Mouse (Mus musculus): ENCODE measurements at regions not wholly inside any gene's neighbourhood (a gene's known extent, or its start where the extent isn't known, plus 50 kb on each side); places are given as distances from the start of the nearest gene placed in this dataset.
"Not testable (repeated sequence)": the region's sequence is repeated elsewhere in the genome, so short reads cannot be mapped to it uniquely, and the experiment has no call there.

GRCm38 (mm10) chr7:111174393-111175124 is 91.7 kb upstream of the Eif4g2 start:
- DNase-seq (ENCODE audit: low spot score in 2 of 2), result no peak

- no peak for DNase-seq (ENCODE audit: low spot score in 2 of 2)
These were observed 89.2 kb upstream of the Eif4g2 start for GRCm38 (mm10) chr7:111172061-111172460.

- DNase-seq (ENCODE audit: low spot score in 2 of 2), result not testable (repeated sequence)
These were observed 85.9 kb upstream of the Eif4g2 start for GRCm38 (mm10) chr7:111168546-111169233.

GRCm38 (mm10) chr7:111164994-111165393 is 82.2 kb upstream of the Eif4g2 start:
- no peak for DNase-seq (ENCODE audit: low spot score in 2 of 2)

DNA sequence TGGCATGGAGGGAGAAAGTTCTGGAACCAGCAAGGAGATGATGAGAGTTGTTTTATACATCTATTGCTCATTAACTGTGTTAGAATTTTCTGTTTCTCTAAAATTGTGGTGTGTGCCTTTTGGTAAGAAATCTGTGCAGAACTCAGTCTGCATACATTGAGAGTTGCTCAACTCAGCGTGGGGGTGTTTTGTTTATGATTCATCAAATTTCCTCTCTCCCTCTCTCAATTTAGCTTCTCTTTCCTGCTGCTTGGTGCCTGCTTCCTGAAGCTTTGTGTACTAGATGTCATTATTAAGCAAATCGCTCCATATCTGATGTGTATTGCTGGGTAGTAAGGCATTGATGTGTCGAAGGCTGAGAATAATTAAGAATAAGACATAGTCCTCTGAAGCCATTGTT is 81.4 kb upstream of the Eif4g2 start:
- DNase-seq (ENCODE audit: low spot score in 2 of 2), result no peak

DNA sequence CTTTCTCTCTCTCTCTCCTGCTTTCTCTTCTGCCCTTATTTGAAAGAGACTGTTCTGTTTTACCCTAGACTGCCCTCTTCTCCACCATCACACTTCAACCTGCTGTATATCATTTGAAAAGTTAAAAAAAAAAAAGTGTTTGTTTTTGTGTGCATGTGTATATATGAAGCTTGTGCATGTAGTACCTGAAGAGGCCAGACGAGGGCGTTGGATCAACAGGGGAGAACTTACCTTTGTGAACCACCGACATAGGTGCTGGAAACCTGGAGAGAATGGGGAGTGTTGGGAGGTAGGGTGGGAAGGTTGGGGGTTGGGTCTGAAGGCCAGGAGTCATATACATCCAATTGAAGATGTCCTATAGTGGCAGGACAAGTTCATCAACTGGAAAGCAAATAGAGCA is 81.0 kb upstream of the Eif4g2 start:
- no peak for DNase-seq (ENCODE audit: low spot score in 2 of 2)

- DNase-seq (ENCODE audit: low spot score in 2 of 2), result no peak
These were observed 80.5 kb upstream of the Eif4g2 start for GRCm38 (mm10) chr7:111163321-111163720.

GRCm38 (mm10) chr7:111158791-111159286 is 76.0 kb upstream of the Eif4g2 start:
- DNase-seq (ENCODE audit: low spot score in 2 of 2), result no peak

DNA sequence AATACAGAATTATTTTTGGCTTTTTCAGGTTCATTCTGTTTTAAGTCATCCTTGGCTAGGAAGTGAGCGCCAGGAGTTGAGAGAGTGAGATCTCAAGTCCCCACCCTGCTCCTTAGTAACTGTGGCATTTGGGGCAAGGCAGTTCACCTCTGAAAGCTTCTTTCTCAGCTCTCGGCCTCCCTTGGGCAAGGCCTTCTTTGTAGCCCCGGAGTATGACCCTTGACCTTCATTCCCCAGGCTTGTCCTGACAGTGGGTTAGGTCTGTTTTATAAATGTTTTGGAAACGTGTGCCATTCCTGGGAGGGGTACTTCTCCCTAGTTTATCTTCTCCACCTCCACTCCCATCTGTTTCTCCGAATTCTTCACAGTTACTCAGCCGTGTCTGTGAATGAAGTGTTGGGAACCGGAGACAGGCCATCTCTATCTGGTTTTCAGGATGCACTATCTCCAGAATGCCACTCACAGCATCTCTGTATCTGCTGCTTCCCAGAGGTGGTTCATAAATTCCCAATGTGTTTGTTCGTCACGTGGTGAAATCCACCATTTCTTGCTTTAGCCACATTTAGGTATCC is 75.0 kb upstream of the Eif4g2 start:
- DNase-seq (ENCODE audit: low spot score in 2 of 2), result no peak

GRCm38 (mm10) chr7:111157287-111157686 is 74.5 kb upstream of the Eif4g2 start:
- DNase-seq (ENCODE audit: low spot score in 2 of 2), result no peak

- DNase-seq (ENCODE audit: low spot score in 2 of 2), result no peak
These were observed 73.8 kb upstream of the Eif4g2 start for GRCm38 (mm10) chr7:111156472-111157231.

- no peak for DNase-seq (ENCODE audit: low spot score in 2 of 2)
These were observed 73.2 kb upstream of the Eif4g2 start for GRCm38 (mm10) chr7:111155995-111156394.

DNA sequence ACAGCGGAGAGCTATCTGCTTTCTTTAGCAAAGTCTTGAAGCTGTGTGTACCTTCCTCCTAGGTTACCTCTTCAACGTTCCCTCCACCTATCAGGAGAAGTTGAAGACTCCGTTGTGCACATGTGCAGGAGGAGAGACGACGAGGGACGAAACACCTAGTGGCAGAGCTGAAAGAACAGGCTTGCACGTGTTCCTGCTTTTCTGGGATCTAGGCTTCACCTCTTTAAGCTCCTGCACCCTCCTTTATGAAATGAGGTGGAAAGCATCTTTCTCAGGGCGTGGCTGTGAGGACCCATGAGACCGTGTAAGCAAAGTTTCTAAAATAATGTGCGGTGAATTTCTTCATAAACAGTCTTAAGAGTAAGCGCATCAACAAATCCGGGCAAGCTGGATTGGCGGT is 71.4 kb upstream of the Eif4g2 start:
- no peak for DNase-seq (ENCODE audit: low spot score in 2 of 2)

GRCm38 (mm10) chr7:111150540-111150939 is 67.7 kb upstream of the Eif4g2 start:
- DNase-seq (ENCODE audit: low spot score in 2 of 2), result no peak

DNA sequence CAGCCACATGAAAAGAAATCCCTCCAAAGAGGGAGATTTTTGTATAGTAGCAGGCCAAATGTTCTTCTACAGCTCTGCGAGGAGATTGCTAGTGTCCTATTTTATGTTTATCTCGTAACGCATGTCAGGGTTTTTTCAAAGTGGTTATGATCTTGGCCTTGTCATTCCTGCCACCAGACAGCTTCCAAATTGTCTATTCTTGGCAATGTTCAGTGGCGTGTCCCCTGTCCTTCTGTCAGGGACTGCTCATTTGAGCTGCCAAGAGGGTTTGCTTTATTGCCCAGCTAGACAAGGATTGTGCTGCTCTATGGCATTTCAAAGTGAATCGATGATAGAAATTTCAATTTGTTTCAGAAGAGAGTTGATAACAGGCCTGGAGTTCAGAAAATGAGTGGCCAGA is 67.3 kb upstream of the Eif4g2 start:
- DNase-seq (ENCODE audit: low spot score in 2 of 2), result no peak

DNA sequence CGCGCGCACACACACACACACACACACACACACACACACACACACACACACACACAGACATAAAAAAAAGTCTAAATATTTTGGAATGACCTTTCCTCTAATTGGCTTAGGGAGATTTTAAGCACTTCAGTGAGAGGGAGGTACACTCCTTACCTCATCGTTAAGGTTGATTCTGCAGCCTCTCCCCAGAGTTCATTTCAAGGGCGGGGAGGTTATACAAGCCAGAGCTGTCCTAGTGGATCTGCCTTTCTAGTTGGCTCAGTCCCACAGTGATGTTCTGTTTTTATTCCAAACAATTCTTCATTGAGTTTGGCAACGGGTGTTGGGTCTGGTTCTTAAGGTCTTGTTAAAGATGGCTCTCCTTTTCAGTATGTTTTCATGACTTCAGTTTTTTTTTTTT is 64.8 kb upstream of the Eif4g2 start:
- DNase-seq (ENCODE audit: low spot score in 2 of 2), result no peak

DNA sequence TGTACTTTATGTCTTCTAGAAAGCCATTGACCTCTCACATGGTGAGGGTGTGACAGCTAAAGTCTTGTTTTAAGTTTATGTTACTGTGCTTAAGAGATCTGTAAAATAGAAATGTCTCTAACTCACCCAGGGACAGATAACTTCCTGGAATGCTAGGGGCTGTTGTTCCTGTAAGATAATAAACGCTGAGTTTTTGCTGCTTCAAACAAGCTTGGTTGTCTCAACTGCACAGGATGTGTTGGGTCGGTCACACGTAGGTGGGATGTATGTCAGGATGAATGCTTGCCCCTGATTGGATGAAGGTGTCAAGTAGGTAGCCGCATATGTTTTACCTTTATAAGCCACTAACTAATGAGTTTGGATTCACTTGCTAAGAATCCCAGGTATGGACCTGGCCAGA is 63.8 kb upstream of the Eif4g2 start:
- no peak for DNase-seq (ENCODE audit: low spot score in 2 of 2)

DNA sequence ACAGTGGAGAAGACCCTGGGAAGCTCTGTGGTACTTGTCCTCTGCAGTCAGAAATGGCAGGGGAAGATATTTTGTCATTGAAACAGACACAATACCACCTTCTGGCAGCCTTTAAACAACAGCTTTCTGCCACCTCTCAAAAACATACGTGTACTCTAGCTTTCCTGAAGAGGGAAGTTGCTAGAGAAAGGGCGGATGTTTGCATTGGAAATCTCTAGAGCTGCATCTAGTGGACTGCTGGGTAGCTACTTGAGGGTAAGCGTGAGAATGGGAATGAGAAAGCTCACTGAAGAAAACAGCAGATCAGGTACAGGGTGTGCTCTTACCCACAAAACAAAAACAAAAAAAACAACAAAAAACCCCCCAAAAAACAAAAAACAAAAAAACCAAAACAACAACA is 61.4 kb upstream of the Eif4g2 start:
- no peak for DNase-seq (ENCODE audit: low spot score in 2 of 2)

DNA sequence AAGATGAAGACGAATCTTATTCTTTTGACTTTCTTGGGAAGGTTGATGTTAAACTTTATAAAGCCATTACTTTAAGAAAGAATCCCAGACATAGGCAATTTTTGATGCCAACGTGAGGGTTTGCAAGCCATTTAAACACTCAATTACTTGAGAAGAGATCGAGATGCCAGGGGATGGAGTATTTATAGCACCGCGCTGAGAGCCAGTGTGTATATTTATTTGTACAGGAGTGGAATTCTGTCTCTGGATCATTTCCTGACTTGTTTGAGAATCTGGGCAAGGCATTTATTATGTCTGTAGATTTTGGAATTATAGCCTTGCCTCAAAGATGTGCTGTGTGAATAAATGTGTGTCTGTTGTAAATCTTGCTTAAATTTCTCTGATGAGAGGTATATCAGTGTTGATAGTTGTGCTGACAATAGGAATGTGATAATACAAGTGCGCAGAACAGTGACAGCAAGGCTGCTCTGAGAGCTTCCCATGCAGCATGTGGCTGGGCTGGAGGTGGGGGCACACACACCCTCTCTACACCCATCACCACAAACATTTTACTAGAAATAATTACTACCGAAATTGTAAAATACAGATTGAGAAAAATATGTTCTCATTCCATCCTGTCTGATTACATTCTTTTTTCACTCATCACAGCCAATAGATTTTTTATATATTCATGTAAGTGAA is 58.6 kb upstream of the Eif4g2 start:
- no peak for DNase-seq (ENCODE audit: low spot score in 2 of 2)

DNA sequence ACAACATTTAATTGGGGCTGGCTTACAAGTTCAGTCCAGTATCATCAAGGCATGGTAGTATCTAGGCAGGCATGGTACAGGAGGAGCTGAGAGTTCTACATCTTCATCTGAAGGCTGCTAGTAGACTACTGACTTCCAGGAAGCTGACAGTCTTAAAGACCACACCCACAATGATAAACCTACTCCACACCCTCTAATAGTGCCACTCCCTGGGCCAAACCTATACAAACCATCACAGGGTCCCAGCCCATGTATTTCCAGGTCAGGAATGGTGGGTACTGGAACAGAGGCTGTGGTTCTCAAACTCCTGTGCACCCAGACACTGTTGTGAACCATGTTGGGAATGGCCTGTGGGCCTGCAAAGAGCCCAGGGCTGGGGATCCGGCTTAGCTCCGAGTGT is 55.2 kb upstream of the Eif4g2 start:
- DNase-seq (ENCODE audit: low spot score in 2 of 2), result no peak

DNA sequence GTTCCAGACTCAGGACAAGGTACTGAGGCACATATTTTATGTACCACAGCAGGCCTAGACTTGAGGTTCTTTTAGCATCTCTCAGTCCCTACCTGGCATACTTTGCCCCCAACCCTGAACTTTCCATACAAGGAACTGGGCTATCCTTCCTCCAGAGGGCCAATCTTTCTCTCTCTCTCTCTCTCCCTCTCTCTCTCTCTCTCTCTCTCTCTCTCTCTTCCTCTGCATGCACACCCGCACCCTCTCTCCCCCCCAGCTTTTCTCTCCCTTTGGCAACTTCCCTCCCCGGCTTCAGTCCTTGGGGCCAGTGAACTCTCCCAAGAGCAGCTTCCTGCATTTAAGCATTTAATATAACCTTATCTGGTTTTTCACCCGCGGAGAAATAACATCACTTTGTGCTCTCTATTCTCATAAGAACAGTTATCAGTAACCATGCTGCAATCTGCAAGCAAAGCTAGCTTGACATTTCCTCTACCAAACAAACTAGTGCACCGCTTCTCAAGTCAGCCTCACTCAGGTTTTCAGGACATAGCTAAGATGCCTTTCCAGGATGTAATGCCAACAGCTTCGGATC is 53.3 kb upstream of the Eif4g2 start:
- no peak for DNase-seq (ENCODE audit: low spot score in 2 of 2)
